Mouse (Mus musculus) testis, postnatal 10 days (tissue): ENCODE data around the gene Entpd2.

Experiments used
- DNase-seq: peaks from one replicate; pipeline ENCODE4 v3.0.0; 2021; ENCODE audit warnings: low spot score

Entpd2 gene

DNA sequence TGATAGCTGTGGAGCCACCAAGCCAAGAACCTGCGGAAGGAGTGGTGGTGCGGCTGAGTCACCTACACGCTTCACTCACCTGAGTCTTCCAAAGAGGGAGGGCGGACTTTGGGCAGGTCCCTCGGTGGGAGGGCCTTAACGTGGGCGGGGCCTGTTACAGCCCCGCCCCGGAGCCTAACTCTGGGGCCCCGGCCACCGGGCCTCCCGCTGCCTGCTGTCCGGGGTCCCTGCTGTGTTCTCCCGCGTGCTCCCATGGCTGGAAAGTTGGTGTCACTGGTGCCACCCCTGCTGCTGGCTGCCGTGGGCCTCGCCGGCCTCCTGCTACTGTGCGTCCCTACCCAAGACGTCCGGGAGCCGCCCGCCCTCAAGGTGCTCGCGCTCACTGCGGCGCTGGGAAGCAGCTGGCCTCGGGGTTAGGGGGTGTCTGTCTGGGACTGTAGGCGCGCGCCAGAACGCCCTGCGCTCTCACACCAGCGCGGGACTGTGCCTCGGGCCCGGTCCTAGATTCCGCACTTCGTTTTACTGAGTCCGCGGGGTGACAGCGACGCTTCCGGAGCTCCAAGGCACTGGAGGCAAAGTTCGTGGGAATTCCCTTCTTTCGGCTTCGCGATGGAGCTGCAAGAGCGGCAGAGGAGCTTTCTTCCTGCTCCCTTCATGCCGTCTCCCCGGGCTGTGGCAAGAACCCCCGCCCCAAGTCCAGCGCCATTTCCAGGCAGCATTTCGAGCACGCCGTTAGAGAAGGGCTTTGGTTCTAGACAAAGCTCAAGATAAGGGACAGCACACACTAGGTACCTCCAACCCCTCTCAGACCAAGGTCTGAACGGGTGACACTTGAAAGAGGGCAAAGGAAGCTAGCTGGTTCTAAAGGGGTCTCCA, at the start of gene Entpd2:
TSS of gene Entpd2 (plus strand) at position 154 of the 876 bp plus-strand sequence.
- DNase-seq = peak; percentile 70

DNA sequence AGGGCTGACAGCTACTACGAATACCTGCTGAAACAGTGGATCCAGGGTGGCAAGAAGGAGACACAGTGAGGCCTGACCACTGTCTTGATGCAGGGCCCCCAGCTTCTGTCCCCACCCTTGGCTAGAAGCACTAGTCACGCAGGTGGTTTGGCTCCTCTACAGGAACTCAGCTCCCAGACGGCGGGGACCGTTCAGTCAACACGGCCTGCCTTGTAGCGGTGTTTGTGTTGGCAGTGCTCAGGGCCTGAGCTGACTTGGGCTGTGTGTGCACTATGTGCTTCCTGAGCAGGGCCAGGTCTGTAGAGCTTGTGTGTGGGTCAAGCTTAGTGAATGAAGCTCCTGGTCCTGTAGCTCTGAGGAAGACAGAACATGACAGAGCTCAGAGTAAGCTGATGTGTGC, 47.5 kb upstream of the Entpd2 start:
- no peak for DNase-seq

DNA sequence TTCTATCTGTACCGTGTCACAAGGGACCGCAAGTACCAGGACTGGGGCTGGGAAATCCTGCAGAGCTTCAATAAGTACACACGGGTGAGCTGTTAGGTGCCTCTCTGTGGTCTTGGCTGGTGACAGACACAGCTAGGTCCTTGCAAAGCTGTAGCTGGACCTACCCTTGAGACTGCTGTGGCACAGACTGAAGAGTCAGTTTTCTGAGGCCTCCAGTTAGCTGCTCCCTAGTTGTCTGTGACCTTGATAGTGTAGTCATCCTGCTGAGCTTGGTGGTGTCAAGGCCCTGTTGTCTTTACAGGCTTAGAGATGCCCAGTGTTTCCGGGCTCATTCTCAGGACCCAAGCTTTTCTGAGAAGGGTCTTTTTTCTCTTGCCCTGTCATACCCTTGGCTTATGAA, 46.2 kb upstream of the Entpd2 start:
- DNase-seq = no peak

- no peak for DNase-seq
Observed at GRCm38 (mm10) chr2:25350701-25351100, 45.0 kb upstream of the Entpd2 start.

DNA sequence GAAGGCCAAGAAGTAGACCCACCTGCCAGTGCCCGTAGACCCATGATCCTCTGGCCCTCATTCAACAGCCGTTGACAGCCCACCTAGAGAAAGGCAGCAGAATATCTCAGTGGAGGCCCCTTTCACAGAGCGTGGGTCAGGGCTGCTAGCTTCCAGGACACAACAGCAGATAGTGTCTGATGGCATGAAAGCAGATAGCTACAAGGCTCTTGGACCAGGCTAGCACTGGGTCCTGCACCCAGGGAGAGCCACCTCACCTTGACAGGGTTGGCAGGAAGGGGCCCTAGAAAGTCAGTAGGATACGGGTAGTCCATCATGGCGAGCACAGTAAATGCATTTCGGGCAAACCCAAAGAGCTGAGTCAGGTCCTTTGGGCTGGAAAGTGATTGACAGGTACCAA, 41.5 kb upstream of the Entpd2 start:
- no peak for DNase-seq

DNA sequence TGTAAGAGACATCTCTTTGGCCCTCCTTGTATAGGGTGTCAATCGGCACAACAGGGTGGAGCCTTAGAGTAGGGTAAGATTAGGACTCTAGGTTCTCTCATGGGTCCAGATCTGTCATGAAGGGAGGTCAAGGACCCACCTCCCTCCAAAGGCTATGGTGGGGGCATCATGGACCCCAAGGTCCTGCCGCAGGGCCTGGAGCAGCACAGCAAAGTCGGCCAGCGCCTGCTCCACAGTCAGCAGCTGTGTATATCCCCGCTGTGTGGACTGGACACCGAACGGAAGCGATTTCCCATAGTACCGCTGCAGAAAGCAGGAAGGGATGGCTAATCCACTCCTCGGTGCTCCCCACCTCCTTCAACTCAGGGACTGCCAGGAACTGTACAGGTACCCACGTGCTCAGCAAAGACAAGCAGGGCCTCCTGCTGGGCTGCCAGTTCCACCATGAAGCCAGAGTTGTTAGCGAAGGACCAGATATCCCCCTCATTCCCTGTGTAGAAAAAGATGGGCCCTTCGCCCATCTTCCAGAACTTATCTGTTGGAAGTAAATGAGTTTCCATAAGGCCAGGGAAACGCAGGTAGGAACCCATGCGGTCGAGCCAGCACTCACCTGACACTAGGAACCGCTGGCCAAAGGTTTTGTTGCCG, 40.1 kb upstream of the Entpd2 start:
- DNase-seq = no peak

DNA sequence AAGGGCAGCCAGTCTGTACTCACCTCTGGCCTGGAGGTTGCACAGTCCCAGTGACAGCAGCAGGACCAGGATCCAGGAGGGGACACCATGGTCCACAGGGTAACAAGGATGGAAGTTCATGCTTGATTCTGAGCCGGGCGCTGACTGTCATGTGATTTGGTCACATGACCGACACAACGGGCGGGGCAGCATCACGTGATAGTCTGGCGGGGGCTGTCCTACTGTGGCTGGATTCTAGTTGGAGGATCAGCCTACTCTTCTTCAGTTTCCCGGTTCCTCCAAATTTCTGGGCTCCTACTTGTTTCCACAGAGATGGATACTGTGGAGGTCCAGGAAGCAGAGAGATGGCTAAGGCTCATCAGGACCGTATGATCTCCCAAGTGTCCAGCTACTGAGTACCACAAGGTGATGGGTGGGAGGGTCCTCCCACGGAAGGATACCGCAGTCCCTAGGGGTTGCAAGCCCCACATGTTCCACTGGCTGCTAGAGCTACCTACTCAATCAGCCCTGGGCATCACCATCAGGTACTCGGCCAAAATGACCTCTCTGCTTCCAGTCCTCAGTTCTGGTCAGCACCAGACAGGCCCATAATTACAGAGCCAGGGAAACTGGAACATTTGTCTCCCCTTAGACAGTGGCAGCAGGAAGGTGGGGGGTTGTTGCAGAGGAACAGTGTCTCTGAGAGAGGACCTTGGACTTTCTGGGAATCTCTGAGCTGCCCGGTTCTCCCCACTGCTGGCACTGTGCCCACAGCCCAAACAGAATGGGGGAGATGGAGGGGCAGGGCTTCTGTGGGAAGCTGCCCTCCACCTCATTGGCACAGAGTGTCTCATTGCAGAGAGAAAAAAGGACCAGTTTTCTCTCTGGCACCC, 39.2 kb upstream of the Entpd2 start, which contains the start of gene Dpp7:
TSS of gene Dpp7 (minus strand) at position 152 of the 872 bp plus-strand sequence.
- peak; percentile 89 for DNase-seq

DNA sequence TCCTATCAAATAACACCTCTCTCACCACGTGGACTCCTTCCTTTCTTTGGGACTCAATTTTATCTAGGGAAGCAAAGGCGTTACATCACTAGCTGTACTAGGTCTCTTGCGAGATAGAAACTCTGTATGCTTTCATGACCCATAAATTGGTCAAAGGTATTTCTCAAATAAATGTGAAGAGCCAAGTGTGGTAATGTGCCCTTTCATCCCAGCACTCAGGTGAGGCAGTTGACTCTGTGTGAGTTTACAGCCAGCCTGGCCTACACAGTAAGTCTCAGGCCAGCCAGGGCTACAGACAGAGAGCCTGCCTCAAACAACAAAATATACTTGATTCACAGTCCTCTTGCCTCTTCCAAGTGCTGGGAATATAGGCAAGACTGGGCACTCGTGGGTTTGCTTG, 35.8 kb upstream of the Entpd2 start:
- no peak for DNase-seq

GRCm38 (mm10) chr2:25363478-25364178, 32.0 kb upstream of the Entpd2 start:
- DNase-seq = no peak

DNA sequence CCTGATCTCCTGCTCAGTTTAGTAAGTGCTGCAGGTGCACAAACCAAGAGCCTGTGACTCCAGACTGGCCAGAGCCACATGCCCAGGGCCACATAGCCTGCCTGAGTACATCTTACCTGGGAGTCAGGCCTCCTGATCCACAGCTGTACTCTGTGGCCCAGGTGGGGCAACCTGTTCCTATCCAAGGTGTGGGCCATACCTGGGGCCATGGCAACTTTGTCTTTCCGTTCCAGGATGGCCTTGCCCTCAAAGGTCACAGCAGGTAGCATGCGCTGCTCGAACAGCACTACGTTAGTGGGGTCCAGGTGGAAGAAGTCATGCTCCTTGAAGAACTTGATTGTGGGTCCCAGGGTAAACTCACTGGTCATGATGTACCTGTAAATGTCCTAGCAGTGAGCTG, 31.4 kb upstream of the Entpd2 start:
- no peak for DNase-seq

GRCm38 (mm10) chr2:25364761-25365090, 30.9 kb upstream of the Entpd2 start:
- DNase-seq = no peak

- peak; percentile 89 for DNase-seq
Observed at GRCm38 (mm10) chr2:25365091-25365761, 30.4 kb upstream of the Entpd2 start, which contains the start of gene Uap1l1. Gene Uap1l1 (minus strand): TSS chr2:25365682.

- no peak for DNase-seq
Observed at GRCm38 (mm10) chr2:25369996-25370395, 25.7 kb upstream of the Entpd2 start.

DNA sequence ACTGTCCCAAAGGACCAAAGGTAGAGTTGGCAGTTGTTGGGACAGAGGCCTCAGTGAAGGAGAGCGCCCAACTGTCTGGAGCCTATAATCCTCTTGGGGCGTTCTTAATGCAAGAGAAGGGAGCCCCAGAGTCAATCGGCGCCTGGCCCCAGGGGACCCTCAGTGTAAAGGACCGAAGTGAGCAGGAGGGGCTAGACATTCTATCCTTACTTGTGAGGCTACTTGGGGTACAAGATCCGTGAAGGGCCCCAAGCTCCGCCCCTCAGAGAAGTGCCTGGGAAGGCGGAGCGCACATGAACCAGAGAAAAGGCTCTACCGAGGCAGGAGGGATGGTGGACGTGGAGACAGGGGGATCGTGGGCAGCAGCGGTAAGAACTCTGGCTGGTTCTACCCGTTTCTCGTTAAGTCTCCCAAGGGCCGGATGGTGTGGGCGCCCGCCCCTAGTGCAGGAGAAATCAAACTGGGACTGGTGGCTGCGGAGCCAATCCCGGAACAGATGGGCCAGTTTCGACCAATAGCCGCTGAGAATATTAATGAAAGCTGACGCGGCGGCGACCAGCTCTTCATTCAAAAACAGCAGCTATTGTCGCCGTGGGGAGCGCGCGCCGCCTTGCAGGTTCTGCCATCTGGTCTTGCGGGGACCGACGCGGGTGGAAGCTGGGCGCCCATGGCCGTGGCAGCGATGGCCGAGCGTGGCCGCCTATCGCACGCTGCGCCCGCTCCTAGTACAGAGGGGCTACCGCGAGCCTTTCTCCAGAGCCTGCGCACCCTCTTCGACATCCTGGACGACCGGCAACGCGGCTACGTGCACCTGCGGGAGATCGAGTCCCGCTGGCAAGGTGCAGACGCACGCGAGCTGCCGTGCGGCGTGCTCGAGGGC, 23.7 kb upstream of the Entpd2 start, which contains the start of gene Sapcd2:
TSS of gene Sapcd2 (plus strand) at position 558 of the 880 bp plus-strand sequence.
- peak; percentile 82 for DNase-seq

GRCm38 (mm10) chr2:25372644-25373391, 22.9 kb upstream of the Entpd2 start:
- no peak for DNase-seq

GRCm38 (mm10) chr2:25373431-25373830, 22.2 kb upstream of the Entpd2 start:
- no peak for DNase-seq

- peak; percentile 72 for DNase-seq
Observed at GRCm38 (mm10) chr2:25376589-25376988, 19.1 kb upstream of the Entpd2 start.

- DNase-seq = no peak
Observed at GRCm38 (mm10) chr2:25384492-25384891, 11.2 kb upstream of the Entpd2 start.

DNA sequence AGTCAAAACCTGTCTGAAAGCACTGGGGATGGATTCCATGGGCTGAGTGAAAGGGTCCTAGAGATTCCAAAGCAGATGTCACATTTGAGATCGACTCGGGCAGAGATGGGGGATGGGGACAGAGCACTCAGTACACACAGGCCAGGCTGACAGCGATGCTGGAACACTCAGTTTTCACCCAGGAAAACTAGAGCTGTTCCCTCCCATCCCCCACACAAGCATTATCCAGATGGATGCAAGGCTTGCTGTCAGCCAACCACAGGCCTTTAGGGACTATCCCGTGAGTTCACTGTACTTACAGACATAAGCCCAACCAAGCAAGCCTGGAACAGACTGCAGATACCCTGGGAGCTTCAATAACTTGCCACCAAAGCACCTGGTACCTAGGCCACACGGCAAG, 4.4 kb upstream of the Entpd2 start:
- DNase-seq = no peak
